Comparison of ENCODE assay signal across 11 mouse cellular contexts in the genomic region with DNA sequence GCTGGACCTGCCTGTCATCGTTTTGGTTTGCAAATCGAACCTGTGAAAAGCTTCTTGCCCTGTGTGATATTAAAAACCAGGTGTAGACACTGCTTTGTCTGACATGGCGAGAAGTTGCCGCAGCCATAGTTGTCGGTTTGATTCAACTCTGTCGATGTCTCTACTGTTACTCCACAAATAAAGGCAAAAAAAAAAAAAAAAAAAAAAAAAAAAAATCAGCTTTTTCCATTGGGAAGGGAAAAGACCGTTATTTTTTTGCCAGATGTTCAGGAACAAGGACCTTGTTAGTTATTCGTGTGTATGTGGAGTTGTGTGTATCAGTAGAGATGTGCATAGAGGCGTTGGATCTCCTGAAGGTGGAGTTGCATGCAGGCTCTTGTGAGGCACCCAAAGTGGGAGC. TPM values are rescaled to one million over a fixed set of nuclear protein-coding genes. Genes with fewer than 3 reads are reported as not detected.
DNase-seq lines count a peak whose midpoint lies in the region; ATAC-seq and TF ChIP-seq lines count a peak whose summit lies in the region.
"Had no signal": no experiment of that assay in that cellular context is flagged by ENCODE, and none has a peak within 500 bp of the region (broad histone marks: within the 10 kb centered on the region; RNA-seq: fewer than 3 reads in every experiment).

No protein-coding gene starts in this region.

- no peak overlapping the region for H3K27ac ChIP-seq in forebrain, embryonic 14.5 days (ENCODE audit: low read depth, low read length)
- no peak overlapping the region for H3K27ac ChIP-seq in forebrain, embryonic 10.5 days
- H3K27ac ChIP-seq in hindbrain, embryonic 12.5 days = no peak overlapping the region
- H3K27ac ChIP-seq in limb, embryonic 14.5 days (replicated peaks; ENCODE audit: low read depth, low read length) = no peak overlapping the region
- H3K27ac ChIP-seq in stomach, postnatal 0 days (replicated peaks) = no peak overlapping the region
- H3K27ac ChIP-seq: liver, embryonic 14.5 days had no signal

- DNase-seq in forebrain, embryonic 14.5 days (ENCODE audit: low spot score) = no peak
- DNase-seq in forebrain, embryonic 10.5 days (ENCODE audit: extremely low spot score, low spot score) = no peak
- DNase-seq in limb, embryonic 14.5 days (ENCODE audit: low spot score) = no peak
- DNase-seq in frontal cortex, adult 2 months (ENCODE audit: extremely low spot score in 1 of 2, low spot score in 1 of 2) = no peak
- no peak for DNase-seq in stomach, postnatal 0 days (ENCODE audit: low spot score)
- DNase-seq in spleen, adult 12 weeks (ENCODE audit: low spot score) = no peak
- DNase-seq: lung, postnatal 14 days had no signal

- no peak for TF ChIP-seq CTCF in E14TG2a.4 (conservative IDR thresholded peaks at IDR 0.05; ENCODE audit: low read length)
- TF ChIP-seq CTCF in stomach, postnatal 0 days (IDR thresholded peaks at IDR 0.05; ENCODE audit: low read depth) = no peak

- TF ChIP-seq POLR2A in limb, embryonic 14.5 days (IDR thresholded peaks at IDR 0.05; ENCODE audit: borderline replicate concordance, extremely low read depth, insufficient read depth, insufficient read length) = no peak

- no peak overlapping the region for H3K4me3 ChIP-seq in forebrain, embryonic 14.5 days (ENCODE audit: low read depth, low read length)
- H3K4me3 ChIP-seq in forebrain, embryonic 10.5 days = no peak overlapping the region
- peak overlapping the region; percentile 74 for H3K4me3 ChIP-seq in E14TG2a.4 (replicated peaks; ENCODE audit: low read length)
- no peak overlapping the region for H3K4me3 ChIP-seq in hindbrain, embryonic 12.5 days
- no peak overlapping the region for H3K4me3 ChIP-seq in limb, embryonic 14.5 days (replicated peaks; ENCODE audit: low read length)
- H3K4me3 ChIP-seq in stomach, postnatal 0 days (ENCODE audit: low read depth, low read length) = no peak overlapping the region

- H3K27me3 ChIP-seq in forebrain, embryonic 14.5 days (replicated peaks; ENCODE audit: control insufficient read depth, insufficient read depth, low read length) = no peaks in the 10 kb centered on the region
- peaks cover 28% of the 10 kb centered on the region for H3K27me3 ChIP-seq in forebrain, embryonic 10.5 days (ENCODE audit: poor library complexity, severe bottlenecking)
- peaks cover 13% of the 10 kb centered on the region for H3K27me3 ChIP-seq in E14TG2a.4 (ENCODE audit: insufficient read depth, low read length)
- H3K27me3 ChIP-seq in hindbrain, embryonic 12.5 days = peaks cover 5% of the 10 kb centered on the region; the same call in 1 of the 2 replicates
- no peaks in the 10 kb centered on the region for H3K27me3 ChIP-seq in limb, embryonic 14.5 days (ENCODE audit: control insufficient read depth, insufficient read depth, low read length)
- no peaks in the 10 kb centered on the region for H3K27me3 ChIP-seq in stomach, postnatal 0 days (ENCODE audit: control insufficient read depth, insufficient read depth, low read length)

- no peaks in the 10 kb centered on the region for H3K9me3 ChIP-seq in forebrain, embryonic 14.5 days (replicated peaks; ENCODE audit: control insufficient read depth, low read length)
- no peaks in the 10 kb centered on the region for H3K9me3 ChIP-seq in forebrain, embryonic 10.5 days
- no peaks in the 10 kb centered on the region for H3K9me3 ChIP-seq in E14TG2a.4 (ENCODE audit: low read length)
- no peaks in the 10 kb centered on the region for H3K9me3 ChIP-seq in hindbrain, embryonic 12.5 days (replicated peaks)
- no peaks in the 10 kb centered on the region for H3K9me3 ChIP-seq in limb, embryonic 14.5 days (ENCODE audit: control insufficient read depth, low read length)
- no peaks in the 10 kb centered on the region for H3K9me3 ChIP-seq in stomach, postnatal 0 days (ENCODE audit: control insufficient read depth, low read length)
- H3K9me3 ChIP-seq: G1E had no signal

- 47% methylated on average over 9 of the region's 9 CpGs for WGBS in forebrain, embryonic 14.5 days
- 56% methylated on average over 9 of the region's 9 CpGs for WGBS in forebrain, embryonic 10.5 days
- WGBS in hindbrain, embryonic 12.5 days = 50% methylated on average over 9 of the region's 9 CpGs
- WGBS in limb, embryonic 14.5 days = 43% methylated on average over 9 of the region's 9 CpGs
- 62% methylated on average over 9 of the region's 9 CpGs for WGBS in stomach, postnatal 0 days

- no peaks in the 10 kb centered on the region for H3K36me3 ChIP-seq in forebrain, embryonic 14.5 days (ENCODE audit: control insufficient read depth, insufficient read depth, low read length)
- H3K36me3 ChIP-seq in forebrain, embryonic 10.5 days (replicated peaks) = no peaks in the 10 kb centered on the region
- no peaks in the 10 kb centered on the region for H3K36me3 ChIP-seq in E14TG2a.4 (ENCODE audit: insufficient read depth, low read length)
- H3K36me3 ChIP-seq in hindbrain, embryonic 12.5 days = no peaks in the 10 kb centered on the region
- H3K36me3 ChIP-seq in limb, embryonic 14.5 days (ENCODE audit: control insufficient read depth, insufficient read depth, low read length) = no peaks in the 10 kb centered on the region
- no peaks in the 10 kb centered on the region for H3K36me3 ChIP-seq in stomach, postnatal 0 days (ENCODE audit: control insufficient read depth, insufficient read depth, low read length)
- H3K36me3 ChIP-seq: G1E had no signal

- H3K9ac ChIP-seq in forebrain, embryonic 14.5 days (ENCODE audit: low read length) = peak overlapping the region; percentile 56; the same call in 1 of the 2 replicates
- no peak overlapping the region for H3K9ac ChIP-seq in hindbrain, embryonic 12.5 days
- peak overlapping the region; percentile 46; the same call in 1 of the 2 replicates for H3K9ac ChIP-seq in limb, embryonic 14.5 days (ENCODE audit: low read depth, low read length, severe bottlenecking)
- H3K9ac ChIP-seq in stomach, postnatal 0 days (ENCODE audit: low read length) = no peak overlapping the region
- H3K9ac ChIP-seq: liver, embryonic 14.5 days had no signal

- no peak for TF ChIP-seq EP300 in stomach, postnatal 0 days (optimal IDR thresholded peaks at IDR 0.05)

- H3K4me2 ChIP-seq in forebrain, embryonic 14.5 days (ENCODE audit: low read length) = no peak overlapping the region; the same call in 1 of the 2 replicates
- peak overlapping the region; percentile 56; the same call in 1 of the 2 replicates for H3K4me2 ChIP-seq in hindbrain, embryonic 12.5 days (replicated peaks)
- no peak overlapping the region for H3K4me2 ChIP-seq in limb, embryonic 14.5 days (replicated peaks; ENCODE audit: low read depth, low read length, severe bottlenecking)
- no peak overlapping the region for H3K4me2 ChIP-seq in stomach, postnatal 0 days (replicated peaks; ENCODE audit: low read depth)

- no peak for ATAC-seq in forebrain, embryonic 14.5 days
- ATAC-seq in hindbrain, embryonic 12.5 days (ENCODE audit: low FRiP score) = no peak
- ATAC-seq in limb, embryonic 14.5 days (ENCODE audit: low FRiP score, low read depth) = no peak
- ATAC-seq in stomach, postnatal 0 days (ENCODE audit: low FRiP score, low TSS enrichment) = no peak

- peaks cover 8% of the 10 kb centered on the region for H3K4me1 ChIP-seq in forebrain, embryonic 14.5 days (ENCODE audit: control insufficient read depth, insufficient read depth, low read length)
- peaks cover 16% of the 10 kb centered on the region for H3K4me1 ChIP-seq in forebrain, embryonic 10.5 days
- peaks cover 54% of the 10 kb centered on the region for H3K4me1 ChIP-seq in E14TG2a.4 (replicated peaks; ENCODE audit: low read depth, low read length)
- H3K4me1 ChIP-seq in hindbrain, embryonic 12.5 days = peaks cover 12% of the 10 kb centered on the region
- peaks cover 6% of the 10 kb centered on the region for H3K4me1 ChIP-seq in limb, embryonic 14.5 days (ENCODE audit: control insufficient read depth, insufficient read depth, low read length)
- no peaks in the 10 kb centered on the region for H3K4me1 ChIP-seq in stomach, postnatal 0 days (replicated peaks; ENCODE audit: control insufficient read depth, insufficient read depth)

RNA-seq across cellular contexts. Expression of a gene that starts 36.7 kb away (rescaled TPM):
- polyA plus RNA-seq in forebrain, embryonic 14.5 days (2014; fragmentation: Nextera tagmentation; extraction: Ambion mirVana) = 6.8 and 6.9 TPM in 2 replicates
- polyA plus RNA-seq in forebrain, embryonic 10.5 days (2016; fragmentation: Nextera tagmentation; extraction: Ambion mirVana) = 32.9 and 33.8 TPM in 2 replicates
- polyA plus RNA-seq in hindbrain, embryonic 12.5 days (2016; fragmentation: Nextera tagmentation; extraction: Ambion mirVana) = 24.2 and 24.7 TPM in 2 replicates
- polyA plus RNA-seq in limb, embryonic 14.5 days (2012; rRNA removed) = 78.1 and 103 TPM in 2 replicates
- polyA plus RNA-seq in limb, embryonic 14.5 days (2014; fragmentation: Nextera tagmentation; extraction: Ambion mirVana) = 47.9 and 54.9 TPM in 2 replicates
- 4.9 and 5.4 TPM in 2 replicates for polyA plus RNA-seq in frontal cortex, adult 2 months (2012; rRNA removed)
- polyA plus RNA-seq in stomach, postnatal 0 days (2015; fragmentation: Nextera tagmentation; extraction: Ambion mirVana) = 11.1 and 12.2 TPM in 2 replicates
- polyA plus RNA-seq: G1E had no signal

Comparison
In these comparisons a context has a peak if more than half of its experiments do, and no peak if none do; other contexts are left out.
1. H3K9ac ChIP-seq: peak in forebrain, embryonic 14.5 days (single experiment) and limb, embryonic 14.5 days (single experiment); none in hindbrain, embryonic 12.5 days (single experiment) and stomach, postnatal 0 days (single experiment).